Mouse (Mus musculus) CD4-positive helper T cell, adult 2 months (primary cell): ENCODE data around the gene Plcg2.

ENCODE experiments used
- DNase-seq: peaks from one replicate; pipeline ENCODE4 v3.0.0-alpha.2; 2012; ENCODE audit warnings: low read depth, missing footprints, low spot score

The Plcg2 gene

GRCm38 (mm10) chr8:117485316-117485715 is 12.8 kb upstream of the Plcg2 start:
- no peak for DNase-seq

- no peak for DNase-seq
These were observed 9.7 kb upstream of the Plcg2 start for GRCm38 (mm10) chr8:117488246-117489005.

- no peak for DNase-seq
These were observed 4.5 kb upstream of the Plcg2 start for GRCm38 (mm10) chr8:117493543-117493942.

DNA sequence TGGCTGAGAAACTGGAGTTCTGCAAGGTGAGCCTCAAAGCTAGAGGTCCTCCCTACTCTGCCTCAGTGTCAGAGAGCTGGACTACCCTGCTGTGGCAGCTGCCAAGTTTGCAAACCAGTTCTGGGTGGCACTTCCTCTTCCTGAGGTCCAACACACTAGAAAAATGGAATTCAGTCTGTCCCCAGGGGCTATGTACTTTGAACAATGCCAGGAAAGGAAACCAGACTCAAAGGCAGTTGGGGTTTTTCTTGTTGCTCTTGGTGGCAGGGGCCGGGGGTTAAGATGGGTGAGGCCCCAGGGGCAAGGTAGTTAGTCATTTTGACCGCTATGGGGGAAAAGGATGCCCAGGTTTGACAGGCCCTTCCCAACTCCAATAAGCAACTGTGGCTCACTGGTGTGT is 3.2 kb upstream of the Plcg2 start:
- no peak for DNase-seq

DNA sequence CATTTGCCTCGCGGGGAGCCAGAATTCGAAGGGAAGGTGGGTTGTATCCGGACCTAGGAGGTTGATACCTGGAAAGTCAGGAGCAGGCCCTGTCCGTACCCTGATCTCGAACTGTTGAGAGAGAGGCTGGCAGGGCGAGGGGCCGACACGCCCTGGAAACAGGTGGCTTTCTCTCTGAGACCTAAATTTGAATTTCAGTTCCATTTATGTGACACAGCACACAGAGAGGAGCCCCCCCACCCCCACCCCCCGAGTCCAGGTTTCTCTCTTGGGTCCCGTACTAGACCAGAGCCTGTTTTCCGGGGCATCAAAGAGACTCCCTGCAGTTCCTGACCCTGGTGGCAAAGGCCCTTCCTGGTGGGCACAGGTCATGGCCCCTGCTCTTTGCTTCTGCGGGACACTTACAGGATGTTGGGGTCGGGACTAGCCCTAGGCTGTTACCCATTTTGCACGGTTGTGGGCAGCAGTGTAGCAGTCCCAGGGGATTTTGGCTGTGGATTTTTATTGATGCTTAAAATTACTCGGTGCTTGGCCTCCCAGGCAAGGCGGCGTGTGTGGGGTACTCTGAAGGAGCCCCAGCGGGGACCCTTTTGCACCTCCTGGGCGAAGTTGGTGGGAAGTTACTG is 937 bp downstream of the Plcg2 start:
- DNase-seq = no peak

DNA sequence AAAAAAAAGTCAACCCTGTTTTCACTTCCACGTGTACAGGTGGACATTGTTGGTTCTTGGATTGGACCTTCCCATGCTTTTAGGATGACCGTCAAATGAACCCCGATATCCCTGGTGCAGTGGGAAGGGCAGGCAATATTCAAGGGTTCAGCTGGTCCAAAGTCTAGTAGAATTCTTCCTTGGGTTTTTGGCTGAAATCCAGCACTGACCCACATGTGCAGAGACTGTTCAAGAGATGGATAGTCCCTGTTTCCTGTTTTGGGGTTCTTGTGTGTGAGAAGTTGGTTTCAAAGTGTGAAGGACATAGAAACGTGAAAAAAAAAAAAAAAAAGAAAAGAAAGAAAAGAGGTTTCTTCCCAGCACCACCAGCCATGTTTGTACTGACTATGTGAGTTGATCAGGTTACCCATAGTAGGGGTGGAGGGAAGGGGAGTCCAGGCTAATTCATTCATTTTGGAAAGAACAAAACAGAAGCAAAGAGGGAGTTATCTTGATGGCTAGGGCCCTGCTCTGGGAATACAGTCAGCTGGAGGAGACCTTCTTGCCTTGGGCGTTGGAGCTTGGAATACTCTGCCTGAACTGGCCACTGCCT is 2.2 kb downstream of the Plcg2 start:
- DNase-seq = no peak

DNA sequence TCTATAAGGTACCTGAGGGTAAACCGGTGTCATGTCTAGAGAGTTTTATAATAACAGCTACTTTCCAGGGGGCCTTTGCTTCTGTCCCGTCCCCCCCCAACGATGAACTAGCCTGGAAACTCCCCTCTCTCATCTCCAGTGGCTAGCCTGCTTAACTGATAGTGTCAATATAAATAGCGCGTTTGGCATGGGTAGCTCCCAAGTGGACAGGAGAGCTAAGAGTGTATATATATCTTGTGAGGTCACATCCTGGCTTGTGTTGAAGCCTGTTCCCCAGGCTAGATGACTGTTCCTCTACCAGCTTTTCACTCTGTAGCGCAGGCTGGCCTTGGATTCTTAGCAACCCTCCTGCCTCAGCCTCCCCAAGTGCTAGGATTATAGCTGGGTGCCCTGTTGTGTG is 3.2 kb downstream of the Plcg2 start:
- no peak for DNase-seq

DNA sequence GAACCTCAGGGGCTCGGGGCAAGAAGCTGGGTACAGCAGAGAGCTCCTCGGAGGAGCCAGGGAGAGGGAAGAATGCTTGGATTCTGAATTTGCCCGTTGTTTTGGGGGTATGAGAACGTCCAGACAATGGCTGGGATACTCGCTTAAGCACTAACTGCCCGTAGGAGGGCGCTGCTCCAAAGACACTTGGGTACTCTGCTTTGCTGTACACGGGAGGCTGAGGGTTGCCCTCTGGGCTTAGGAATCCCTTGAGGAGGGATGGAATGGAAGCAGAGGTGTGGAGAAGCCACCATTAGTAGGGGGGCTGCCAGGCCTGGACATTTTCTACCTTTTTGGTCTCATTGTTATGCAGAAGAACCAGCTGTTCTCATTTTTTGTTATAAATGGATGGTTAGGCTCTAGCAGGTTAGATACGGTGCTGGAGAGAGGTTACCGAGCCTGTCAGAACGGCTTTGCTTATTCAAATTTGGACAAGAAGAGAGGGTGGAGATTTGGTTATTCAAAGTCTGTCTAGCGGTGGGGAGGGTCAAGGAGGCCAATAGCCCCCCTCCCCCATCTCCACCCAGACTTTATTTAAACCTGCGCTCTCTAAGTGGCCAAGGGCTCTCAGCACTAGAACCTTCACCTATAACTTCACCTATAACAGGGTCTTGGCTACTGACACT is 5.4 kb downstream of the Plcg2 start:
- DNase-seq = no peak

DNA sequence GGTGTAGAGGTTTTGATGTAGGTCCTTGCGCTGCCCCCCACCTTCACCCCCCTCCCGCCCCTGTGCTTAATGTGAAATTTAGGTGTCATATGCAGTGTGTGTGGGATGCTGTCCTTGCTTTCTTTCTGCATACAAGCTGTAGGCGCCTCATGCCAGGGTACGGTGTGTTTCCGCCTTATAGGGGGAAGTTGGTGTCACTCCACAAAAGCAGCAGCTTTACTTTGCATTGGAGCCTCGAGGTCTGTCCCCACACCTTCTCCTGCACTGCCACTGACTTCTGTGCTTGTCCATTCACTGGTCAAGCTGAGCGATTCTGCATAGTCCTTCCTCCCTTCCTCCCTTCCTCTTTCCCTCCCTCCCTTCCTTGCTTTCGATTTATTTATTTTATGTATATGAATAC is 9.6 kb downstream of the Plcg2 start:
- no peak for DNase-seq

- no peak for DNase-seq
These were observed 18.9 kb downstream of the Plcg2 start for GRCm38 (mm10) chr8:117516876-117517565.

DNA sequence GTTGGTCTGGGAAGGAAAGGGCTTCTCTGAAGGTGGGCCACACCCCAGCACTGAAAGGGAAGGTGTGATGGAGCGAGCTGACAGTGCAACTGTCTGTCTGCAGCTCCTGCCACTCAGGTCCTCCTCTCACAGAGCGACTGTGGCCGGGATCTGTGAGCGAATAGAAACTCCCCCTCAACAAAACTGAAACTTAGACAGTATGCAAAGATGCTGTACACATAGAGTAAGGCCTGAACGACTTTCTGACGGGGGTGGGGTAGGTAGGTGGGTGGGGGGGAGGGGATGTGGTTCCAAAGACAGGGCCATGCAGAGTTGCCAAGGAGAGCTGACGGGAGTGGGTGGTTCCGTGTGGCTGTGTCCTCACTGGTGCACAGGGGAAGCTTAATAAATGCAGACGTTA is 19.8 kb downstream of the Plcg2 start:
- no peak for DNase-seq

GRCm38 (mm10) chr8:117518873-117519272 is 20.8 kb downstream of the Plcg2 start:
- no peak for DNase-seq

DNA sequence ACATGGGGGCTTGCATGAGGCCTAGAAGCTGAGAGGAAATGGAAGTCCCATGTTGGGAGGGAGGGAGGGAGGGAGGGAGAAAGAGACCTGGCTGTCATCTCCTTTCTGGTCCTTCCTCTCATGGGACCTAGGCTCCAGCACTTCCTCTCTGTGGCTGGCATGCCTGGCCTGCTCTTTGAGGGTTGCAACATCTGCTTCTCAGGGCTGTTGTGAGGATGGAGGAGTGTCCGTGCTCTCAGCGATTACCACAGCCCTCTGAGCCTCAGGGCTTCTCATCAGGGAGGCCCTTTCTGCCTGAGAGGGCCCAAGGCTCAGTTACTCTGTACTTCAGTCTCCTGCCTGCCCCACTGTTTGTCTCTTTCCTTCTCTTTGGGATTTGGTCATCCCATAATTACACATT is 28.1 kb downstream of the Plcg2 start:
- no peak for DNase-seq

DNA sequence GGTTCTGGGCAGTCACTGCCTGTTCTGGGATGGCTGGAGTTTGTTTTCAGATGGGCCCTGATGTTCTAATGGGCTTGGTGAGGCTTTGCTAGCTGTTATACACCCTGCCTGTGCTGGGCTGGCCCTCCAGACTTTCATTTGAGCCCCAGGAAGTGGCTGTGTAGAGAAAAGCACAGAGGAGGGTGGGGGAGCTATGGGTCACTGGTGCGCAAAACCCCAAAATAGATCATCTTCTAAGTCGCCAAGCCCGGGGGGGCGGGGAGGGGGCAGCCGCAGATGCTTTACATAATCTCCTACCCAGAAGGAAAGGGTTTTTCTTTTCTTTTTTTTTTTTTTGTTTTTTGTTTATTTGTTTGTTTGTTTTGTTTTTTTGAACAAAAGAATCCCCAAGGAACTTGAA is 29.9 kb downstream of the Plcg2 start:
- DNase-seq = no peak

DNA sequence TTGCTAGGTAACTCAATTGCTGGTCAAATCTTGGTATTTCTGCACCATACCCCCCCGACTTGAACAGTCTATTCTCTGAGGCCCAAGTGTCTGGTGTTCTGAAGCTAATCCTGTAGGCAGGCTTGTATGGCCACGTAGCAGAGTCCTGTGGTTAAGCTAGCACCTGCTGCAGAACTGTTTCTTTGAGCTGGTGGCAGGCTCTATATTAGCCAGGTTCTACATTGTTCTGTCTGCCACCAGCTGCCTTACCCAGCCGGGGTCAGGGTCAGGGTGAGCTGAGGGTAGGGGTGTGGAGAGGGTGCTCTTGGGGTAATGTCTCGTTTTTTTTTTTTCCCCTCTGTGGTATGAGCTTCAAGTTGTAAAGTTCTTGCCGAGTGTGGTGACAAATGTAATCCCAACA is 31.1 kb downstream of the Plcg2 start:
- no peak for DNase-seq

GRCm38 (mm10) chr8:117532381-117532972 is 34.4 kb downstream of the Plcg2 start:
- DNase-seq = peak; percentile 14

GRCm38 (mm10) chr8:117536862-117537261 is 38.8 kb downstream of the Plcg2 start:
- no peak for DNase-seq

- DNase-seq = no peak
These were observed 39.7 kb downstream of the Plcg2 start for GRCm38 (mm10) chr8:117537751-117538150.

GRCm38 (mm10) chr8:117542951-117543350 is 44.9 kb downstream of the Plcg2 start:
- no peak for DNase-seq

DNA sequence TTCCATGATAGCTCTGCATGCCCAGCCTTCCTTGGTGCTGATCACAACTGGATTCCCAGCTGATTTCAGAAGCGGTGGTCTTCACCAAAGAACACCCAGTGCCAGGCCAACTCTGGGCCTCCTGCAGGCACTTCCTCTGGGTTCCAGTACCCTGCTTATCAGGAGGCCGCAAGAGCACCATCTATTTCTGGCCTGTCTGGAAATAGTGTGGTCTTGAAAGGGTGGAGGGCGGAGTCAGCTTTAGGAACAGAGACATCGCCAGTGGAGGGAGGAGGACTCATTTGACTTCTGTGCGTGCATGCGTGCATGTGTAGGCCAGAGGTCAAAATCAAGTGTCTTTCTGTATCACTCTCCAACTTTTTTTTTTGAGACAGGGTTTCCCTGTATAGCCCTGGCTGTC is 45.7 kb downstream of the Plcg2 start:
- no peak for DNase-seq

GRCm38 (mm10) chr8:117545043-117545442 is 47.0 kb downstream of the Plcg2 start:
- DNase-seq = no peak

DNA sequence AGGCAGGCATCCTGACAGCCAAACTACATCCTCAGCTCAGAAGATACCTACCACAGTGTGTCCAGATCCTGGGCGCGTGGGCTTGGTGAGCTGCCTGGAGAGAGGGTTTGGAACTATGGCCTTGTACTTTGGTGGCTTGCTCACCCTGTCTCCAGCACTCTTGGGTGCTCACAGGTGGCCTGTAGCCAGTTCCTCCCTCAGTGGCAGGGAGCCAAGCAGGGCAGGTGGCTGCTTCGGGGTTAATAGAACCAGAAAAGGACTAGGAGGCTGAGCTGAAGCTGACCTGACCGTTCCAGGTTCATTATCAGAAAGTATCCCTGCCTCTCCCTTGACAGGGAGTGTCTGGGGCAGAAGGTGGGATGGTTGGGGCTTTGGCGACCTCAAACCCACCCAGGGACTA is 48.3 kb downstream of the Plcg2 start:
- DNase-seq = no peak
